Mouse (Mus musculus): ENCODE data around the gene Bahcc1. TPM values are rescaled to one million over a fixed set of nuclear protein-coding genes. Genes with fewer than 3 reads are reported as not detected.

The Bahcc1 gene
- polyA plus RNA-seq, 1 experiment from 2014 or later, result 8.8 TPM

DNA sequence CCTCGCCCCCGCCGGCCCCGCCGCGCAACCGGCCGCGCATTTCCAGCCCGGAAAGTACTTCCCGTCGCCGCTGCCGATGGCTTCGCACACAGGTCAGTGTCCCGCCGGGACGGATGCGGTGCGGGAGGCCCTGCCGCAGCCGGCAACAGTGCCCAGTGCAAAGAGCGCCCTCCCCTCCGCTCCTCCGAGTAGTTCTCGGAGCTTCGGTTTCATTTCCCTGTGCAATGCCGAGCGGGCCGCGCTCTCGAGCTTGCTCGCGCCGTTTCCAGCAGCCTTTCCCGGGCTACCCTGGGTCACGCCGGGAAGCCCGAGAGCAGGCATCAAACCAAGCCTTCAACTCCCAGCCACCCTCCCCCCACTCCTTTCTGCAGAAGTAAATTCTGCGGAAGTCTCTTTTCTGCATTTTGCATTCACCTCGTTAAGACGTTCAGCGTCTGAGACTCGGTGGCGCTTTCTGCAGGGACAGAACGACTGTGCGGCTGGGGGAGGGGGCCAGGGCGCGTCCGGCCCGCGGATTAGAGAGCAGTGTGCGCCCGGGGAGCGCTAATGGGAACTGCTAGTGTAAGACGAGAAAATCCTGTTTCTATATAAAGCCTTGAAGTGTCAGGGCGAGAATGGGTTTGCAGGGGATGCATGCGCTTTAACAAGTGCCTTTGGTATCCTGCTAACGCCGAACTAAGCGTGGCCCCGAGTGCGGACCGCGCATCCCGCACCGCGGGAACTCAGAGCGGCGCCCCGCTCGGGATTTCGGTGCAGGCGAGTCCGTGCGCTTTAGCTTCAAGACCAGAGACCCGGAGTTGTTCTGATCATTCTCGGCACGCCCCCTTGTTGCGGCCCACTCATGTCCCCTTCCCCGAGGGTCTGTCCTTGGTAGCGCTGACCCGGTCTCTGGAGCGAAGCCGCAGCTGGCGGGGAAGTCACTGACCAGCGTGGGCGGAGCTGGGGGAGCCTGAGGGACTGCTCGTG, 4.7 kb downstream of the Bahcc1 start:
- peaks cover 47% of the 10 kb centered on the region for H3K4me1 ChIP-seq (replicated peaks; ENCODE audit: control insufficient read depth, insufficient read depth, low read length)
- H3K27me3 ChIP-seq (replicated peaks; ENCODE audit: control insufficient read depth, insufficient read depth, low read length), result peaks cover 51% of the 10 kb centered on the region
- under 1% methylated on average over 89 of the region's 89 CpGs for WGBS
- H3K27ac ChIP-seq (ENCODE audit: low read depth, low read length), result peak overlapping the region; percentile 91
- peak overlapping the region; percentile 99 for H3K4me2 ChIP-seq
- no peaks in the 10 kb centered on the region for H3K36me3 ChIP-seq (ENCODE audit: control insufficient read depth, insufficient read depth, low read length)
- H3K9ac ChIP-seq (ENCODE audit: low read depth, low read length), result peak overlapping the region; percentile 83
- DNase-seq (ENCODE audit: low spot score) (peak; percentile 71), ATAC-seq (replicated peaks; ENCODE audit: low FRiP score) (no peak)
- H3K4me3 ChIP-seq (ENCODE audit: low read depth, low read length), result peak overlapping the region; percentile 87
- no peaks in the 10 kb centered on the region for H3K9me3 ChIP-seq (ENCODE audit: control insufficient read depth, low read length)

DNA sequence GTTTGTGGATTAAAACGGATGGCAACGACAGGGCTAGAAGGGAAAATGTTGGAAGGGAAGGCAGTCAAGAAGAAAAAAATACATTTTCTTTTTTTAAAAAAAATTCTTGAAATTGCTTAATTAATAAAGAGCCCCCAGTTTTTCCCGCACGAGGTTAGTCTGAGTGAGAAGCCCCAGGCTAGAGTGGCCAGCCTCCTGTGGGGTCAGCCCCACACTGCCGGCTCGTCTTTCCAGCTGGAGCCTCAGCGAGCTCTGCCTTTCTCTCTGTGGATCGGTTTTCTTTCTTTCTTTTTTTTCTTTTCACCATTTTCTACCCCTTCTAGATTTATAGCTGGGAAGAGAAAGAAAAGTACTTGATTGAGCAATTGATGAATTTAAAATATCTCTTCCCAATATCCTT, 5.6 kb downstream of the Bahcc1 start:
- 17% methylated on average over 8 of the region's 8 CpGs for WGBS
- peaks cover 51% of the 10 kb centered on the region for H3K27me3 ChIP-seq (replicated peaks; ENCODE audit: control insufficient read depth, insufficient read depth, low read length)

DNA sequence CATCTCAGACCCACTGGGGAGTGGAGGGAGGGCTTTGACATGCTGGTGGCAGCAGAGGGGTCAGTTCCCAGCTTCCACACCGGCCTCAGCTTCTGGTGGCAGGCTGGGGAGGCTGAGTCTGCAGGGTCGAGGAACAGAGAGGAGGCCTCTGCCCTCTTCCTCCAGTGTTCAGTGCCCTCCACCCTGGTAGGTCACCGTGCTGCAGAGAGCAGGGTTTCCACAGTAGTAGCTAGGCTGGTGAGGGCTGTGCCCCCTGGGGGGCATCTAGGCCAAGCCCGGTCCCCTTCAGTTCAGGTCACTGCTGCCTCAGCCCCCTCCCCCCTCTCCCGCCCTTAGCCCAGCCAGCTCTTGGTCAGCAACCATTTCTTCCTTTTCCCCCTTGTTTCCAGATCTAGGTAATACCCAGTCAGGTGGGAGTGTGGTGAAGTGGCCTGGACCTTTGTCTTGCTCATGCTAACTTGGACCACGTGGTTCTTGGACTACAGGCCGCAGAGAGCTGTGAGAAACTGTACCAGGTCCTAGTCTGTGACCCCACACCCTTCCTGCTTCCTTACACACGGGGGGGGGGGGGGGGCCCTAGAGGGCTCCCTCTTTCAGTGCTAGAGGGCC, 6.1 kb downstream of the Bahcc1 start:
- Histone ChIP-seq H3K36me3 (ENCODE audit: control insufficient read depth, insufficient read depth, low read length) (no peaks in the 10 kb centered on the region), H3K4me2 (peak overlapping the region; percentile 99), H3K4me3 (ENCODE audit: low read depth, low read length) (peak overlapping the region; percentile 87), H3K9me3 (ENCODE audit: control insufficient read depth, low read length) (no peaks in the 10 kb centered on the region), H3K4me1 (replicated peaks; ENCODE audit: control insufficient read depth, insufficient read depth, low read length) (peaks cover 57% of the 10 kb centered on the region), H3K27ac (ENCODE audit: low read depth, low read length) (peak overlapping the region; percentile 53), H3K27me3 (replicated peaks; ENCODE audit: control insufficient read depth, insufficient read depth, low read length) (peaks cover 48% of the 10 kb centered on the region), H3K9ac (ENCODE audit: low read depth, low read length) (peak overlapping the region; percentile 48)
- ATAC-seq (replicated peaks; ENCODE audit: low FRiP score) (no peak), DNase-seq (ENCODE audit: low spot score) (peak; percentile 60)
- 22% methylated on average over 7 of the region's 8 CpGs for WGBS

More for the DNA sequence above, 5.6 kb downstream of the Bahcc1 start:
- Histone ChIP-seq H3K4me1 (replicated peaks; ENCODE audit: control insufficient read depth, insufficient read depth, low read length) (peaks cover 53% of the 10 kb centered on the region), H3K9ac (ENCODE audit: low read depth, low read length) (peak overlapping the region; percentile 28), H3K9me3 (ENCODE audit: control insufficient read depth, low read length) (no peaks in the 10 kb centered on the region), H3K4me2 (peak overlapping the region; percentile 99), H3K27ac (ENCODE audit: low read depth, low read length) (peak overlapping the region; percentile 53; the same call in 1 of the 2 replicates), H3K4me3 (ENCODE audit: low read depth, low read length) (peak overlapping the region; percentile 87), H3K36me3 (ENCODE audit: control insufficient read depth, insufficient read depth, low read length) (no peaks in the 10 kb centered on the region)
- no peak for DNase-seq (ENCODE audit: low spot score)
- no peak for ATAC-seq (replicated peaks; ENCODE audit: low FRiP score)

DNA sequence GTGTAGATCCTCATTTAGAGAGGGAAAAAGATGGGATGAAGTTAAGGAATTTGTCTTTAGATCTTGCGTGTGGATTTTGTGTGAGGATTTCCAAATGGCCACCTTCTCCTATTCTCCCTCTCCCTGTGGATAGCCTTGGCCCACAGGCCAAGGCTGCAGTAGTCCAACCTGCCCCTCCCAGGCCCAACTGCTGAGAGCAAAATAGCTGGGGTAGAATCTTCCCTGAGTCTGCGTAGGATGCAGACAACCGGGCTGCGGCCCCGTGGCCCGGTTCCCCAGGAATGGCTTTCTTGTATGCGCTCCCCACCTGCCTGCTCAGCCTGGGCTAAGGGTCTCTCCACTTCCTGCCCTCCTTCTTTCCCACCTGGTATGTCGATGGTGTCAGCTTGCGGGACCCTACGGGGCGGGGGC, 6.8 kb downstream of the Bahcc1 start:
- Histone ChIP-seq H3K27me3 (replicated peaks; ENCODE audit: control insufficient read depth, insufficient read depth, low read length) (peaks cover 43% of the 10 kb centered on the region), H3K4me2 (peak overlapping the region; percentile 99), H3K9me3 (ENCODE audit: control insufficient read depth, low read length) (no peaks in the 10 kb centered on the region), H3K9ac (ENCODE audit: low read depth, low read length) (peak overlapping the region; percentile 48), H3K27ac (ENCODE audit: low read depth, low read length) (peak overlapping the region; percentile 53), H3K4me1 (replicated peaks; ENCODE audit: control insufficient read depth, insufficient read depth, low read length) (peaks cover 57% of the 10 kb centered on the region), H3K4me3 (ENCODE audit: low read depth, low read length) (peak overlapping the region; percentile 29), H3K36me3 (ENCODE audit: control insufficient read depth, insufficient read depth, low read length) (no peaks in the 10 kb centered on the region)
- ATAC-seq (replicated peaks; ENCODE audit: low FRiP score) (no peak), DNase-seq (ENCODE audit: low spot score) (no peak)
- WGBS, result 11% methylated on average over 11 of the region's 11 CpGs

DNA sequence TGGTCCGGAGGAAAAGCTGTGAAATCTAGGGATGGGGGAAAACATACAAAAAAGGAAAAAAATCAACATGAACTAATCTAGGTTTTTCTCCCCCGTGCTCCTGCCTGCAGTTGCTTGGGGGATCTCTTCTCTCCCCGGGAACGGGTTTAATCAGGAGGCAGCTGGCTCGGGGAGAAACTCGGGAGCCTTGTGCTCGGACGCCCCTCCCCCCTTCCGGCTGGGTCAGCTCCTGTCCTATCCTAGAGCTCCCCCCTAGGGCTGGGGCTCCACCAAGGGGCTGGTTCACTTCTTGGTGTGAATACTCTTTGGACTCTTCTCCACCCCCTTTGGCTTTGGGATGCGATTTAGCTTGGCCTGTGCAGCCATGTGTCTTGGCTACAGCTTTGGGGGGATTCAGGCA, 7.5 kb downstream of the Bahcc1 start:
- H3K4me3 ChIP-seq (ENCODE audit: low read depth, low read length), result peak overlapping the region; percentile 29
- no peak overlapping the region for H3K9ac ChIP-seq (ENCODE audit: low read depth, low read length)
- WGBS, result 3% methylated on average over 10 of the region's 10 CpGs
- H3K27me3 ChIP-seq (replicated peaks; ENCODE audit: control insufficient read depth, insufficient read depth, low read length), result peaks cover 39% of the 10 kb centered on the region
- H3K4me1 ChIP-seq (replicated peaks; ENCODE audit: control insufficient read depth, insufficient read depth, low read length), result peaks cover 61% of the 10 kb centered on the region
- peak overlapping the region; percentile 53 for H3K27ac ChIP-seq (ENCODE audit: low read depth, low read length)
- ATAC-seq (replicated peaks; ENCODE audit: low FRiP score) (0 out of 2 replicates have a peak, but pooled peaks have one; percentile 44), DNase-seq (ENCODE audit: low spot score) (peak; percentile 80)
- no peaks in the 10 kb centered on the region for H3K9me3 ChIP-seq (ENCODE audit: control insufficient read depth, low read length)
- H3K36me3 ChIP-seq (ENCODE audit: control insufficient read depth, insufficient read depth, low read length), result no peaks in the 10 kb centered on the region
- H3K4me2 ChIP-seq, result peak overlapping the region; percentile 99

DNA sequence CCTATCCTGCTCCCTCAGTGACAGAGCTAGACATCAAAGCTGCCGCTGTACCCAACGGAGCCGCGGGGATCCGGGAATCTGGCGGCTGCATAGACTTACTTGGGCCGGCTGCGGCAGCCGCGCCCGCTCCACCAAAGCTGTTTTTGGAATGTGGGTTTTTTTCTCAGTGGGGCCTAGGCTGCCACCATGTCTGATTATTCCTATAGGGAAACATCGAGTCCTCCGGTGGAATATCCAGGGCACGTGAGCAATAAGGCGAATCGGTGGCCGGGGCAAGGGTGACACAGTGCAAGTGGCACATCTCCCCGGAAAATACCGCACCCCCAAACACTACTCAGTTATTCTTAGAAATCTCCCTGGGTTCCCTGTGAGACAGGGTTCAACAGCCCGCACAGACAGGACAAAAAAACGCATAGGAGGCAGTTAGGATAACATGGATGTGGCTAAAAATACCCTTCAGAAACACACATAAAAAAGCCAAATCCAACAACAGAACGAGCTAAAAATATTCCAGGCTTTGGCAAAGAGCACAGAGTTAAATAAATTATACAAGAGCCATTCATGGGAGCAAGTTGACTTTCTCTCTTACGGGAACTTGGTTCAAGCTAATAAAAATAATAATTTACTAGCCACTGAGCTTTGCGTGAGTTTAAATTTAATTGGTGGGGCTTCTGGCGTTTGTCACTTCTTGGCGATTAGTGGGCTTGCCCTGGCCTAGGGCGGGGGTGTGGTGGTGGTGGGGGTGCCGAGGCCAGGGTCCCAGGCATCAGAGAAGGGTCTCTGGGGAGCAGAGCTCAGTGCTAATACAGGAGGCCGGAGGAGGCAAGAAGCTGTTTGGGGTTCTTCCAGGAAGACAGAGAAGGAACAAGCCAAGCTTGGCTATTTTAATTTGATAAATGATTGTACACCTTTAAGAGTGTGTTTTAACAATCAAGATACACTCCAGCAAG, 8.5 kb downstream of the Bahcc1 start:
- ATAC-seq (replicated peaks; ENCODE audit: low FRiP score) (no peak), DNase-seq (ENCODE audit: low spot score) (no peak)
- Histone ChIP-seq H3K36me3 (ENCODE audit: control insufficient read depth, insufficient read depth, low read length) (no peaks in the 10 kb centered on the region), H3K9me3 (ENCODE audit: control insufficient read depth, low read length) (no peaks in the 10 kb centered on the region), H3K27ac (ENCODE audit: low read depth, low read length) (peak overlapping the region; percentile 53), H3K4me2 (peak overlapping the region; percentile 99), H3K9ac (ENCODE audit: low read depth, low read length) (no peak overlapping the region), H3K4me1 (replicated peaks; ENCODE audit: control insufficient read depth, insufficient read depth, low read length) (peaks cover 57% of the 10 kb centered on the region), H3K4me3 (ENCODE audit: low read depth, low read length) (no peak overlapping the region), H3K27me3 (replicated peaks; ENCODE audit: control insufficient read depth, insufficient read depth, low read length) (peaks cover 31% of the 10 kb centered on the region)
- WGBS, result 45% methylated on average over 29 of the region's 29 CpGs

DNA sequence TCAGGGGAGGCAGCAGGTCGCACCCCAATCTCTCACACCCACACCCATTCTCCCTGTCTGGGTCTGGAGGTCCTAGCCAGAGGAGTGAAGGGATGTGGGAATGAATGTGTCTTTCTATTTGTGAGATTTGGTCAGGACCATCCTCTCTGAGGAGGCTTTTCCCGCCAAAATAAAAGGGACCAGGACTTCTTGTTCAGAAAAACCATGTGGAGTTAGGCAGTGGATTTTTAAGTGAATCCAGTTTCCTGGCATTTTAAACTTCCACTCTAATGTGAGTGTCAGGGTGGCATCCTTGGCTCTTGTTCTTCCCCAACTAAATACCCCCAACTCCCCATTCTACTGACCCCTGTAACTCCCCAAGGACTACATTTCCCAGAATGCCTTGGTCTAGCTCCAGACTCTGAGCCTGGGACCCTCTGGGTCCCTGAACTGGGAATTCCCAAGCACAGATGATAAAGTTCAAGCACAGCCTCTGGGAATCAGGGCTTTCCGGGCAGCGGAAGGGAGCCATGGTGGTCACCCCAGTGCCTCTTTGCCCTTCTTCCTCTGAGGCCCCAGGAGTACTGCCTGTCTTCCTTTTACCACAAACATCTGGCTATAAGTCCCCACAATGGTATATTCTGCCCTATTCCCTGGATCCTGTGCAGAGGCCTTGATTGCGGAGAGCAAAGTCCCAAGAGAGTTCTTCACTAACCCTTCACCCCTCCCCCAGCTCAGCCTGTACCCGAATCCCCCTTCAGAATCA, 9.4 kb downstream of the Bahcc1 start:
- DNase-seq (ENCODE audit: low spot score), result no peak
- Histone ChIP-seq H3K4me1 (replicated peaks; ENCODE audit: control insufficient read depth, insufficient read depth, low read length) (peaks cover 54% of the 10 kb centered on the region), H3K36me3 (ENCODE audit: control insufficient read depth, insufficient read depth, low read length) (no peaks in the 10 kb centered on the region), H3K27me3 (replicated peaks; ENCODE audit: control insufficient read depth, insufficient read depth, low read length) (peaks cover 22% of the 10 kb centered on the region), H3K9ac (ENCODE audit: low read depth, low read length) (no peak overlapping the region), H3K4me2 (no peak overlapping the region), H3K4me3 (ENCODE audit: low read depth, low read length) (no peak overlapping the region), H3K9me3 (ENCODE audit: control insufficient read depth, low read length) (no peaks in the 10 kb centered on the region), H3K27ac (ENCODE audit: low read depth, low read length) (no peak overlapping the region)
- no peak for ATAC-seq (replicated peaks; ENCODE audit: low FRiP score)
- 64% methylated on average over 6 of the region's 6 CpGs for WGBS

All from liver, embryonic 11.5 days (tissue).